Mouse (Mus musculus) spleen, embryonic (tissue): ENCODE results near the gene Il15ra.

Source experiments
- CTCF ChIA-PET: fragments of 350-600 bp; sonication (Branson Sonifier 250); formaldehyde crosslinking; loops from one replicate; lab custom pipeline; 2022; lab: Charles Lee

Gene Il15ra

GRCm38 (mm10) chr2:11777091-11778068 lies 72.3 kb downstream of the Il15ra start, which contains the start of the genes Fbh1 and Ankrd16:
Fbh1 (minus strand) TSS chr2:11777582.
Ankrd16 (plus strand) TSS chr2:11777876.
- CTCF ChIA-PET = no interaction called here

GRCm38 (mm10) chr2:11778087-11778823 lies 73.2 kb downstream of the Il15ra start:
- CTCF ChIA-PET = no interaction called here
